Mouse (Mus musculus) kidney, postnatal 25 days (tissue): Measurements from ENCODE around the gene 4930579F01Rik.
A peak's percentile ranks its signal among the peaks of the same experiment; 100 is the strongest.
"Not testable (repeated sequence)": the region's sequence is repeated elsewhere in the genome, so short reads cannot be mapped to it uniquely, and the experiment has no call there.

Source experiments
- DNase-seq, 2 experiments: peaks; one replicate each; pipeline ENCODE4 v3.0.0; 2021; ENCODE audit warnings: mixed read lengths in 2 of 2

The 4930579F01Rik gene

GRCm38 (mm10) chr3:138143315-138144059 lies 50.1 kb downstream of the 4930579F01Rik start, which contains the start of gene Trmt10a:
Gene Trmt10a (plus strand): TSS chr3:138143448.
- DNase-seq, result peak; percentile 99 to 100

- no peak for DNase-seq
These were observed 50.8 kb downstream of the 4930579F01Rik start for GRCm38 (mm10) chr3:138142733-138143314.

- DNase-seq, result no peak
These were observed 51.4 kb downstream of the 4930579F01Rik start for GRCm38 (mm10) chr3:138142052-138142732.

- DNase-seq, result no peak
These were observed 54.0 kb downstream of the 4930579F01Rik start for GRCm38 (mm10) chr3:138139663-138140062.

GRCm38 (mm10) chr3:138138146-138138545 lies 55.5 kb downstream of the 4930579F01Rik start:
- not testable (repeated sequence) for DNase-seq

GRCm38 (mm10) chr3:138134528-138134927 lies 59.1 kb downstream of the 4930579F01Rik start:
- DNase-seq, result no peak

- no peak for DNase-seq
These were observed 59.7 kb downstream of the 4930579F01Rik start for GRCm38 (mm10) chr3:138133916-138134315.

GRCm38 (mm10) chr3:138133463-138133862 lies 60.2 kb downstream of the 4930579F01Rik start:
- no peak for DNase-seq

- DNase-seq, result no peak
These were observed 62.5 kb downstream of the 4930579F01Rik start for GRCm38 (mm10) chr3:138131168-138131567.

GRCm38 (mm10) chr3:138130692-138131091 lies 62.9 kb downstream of the 4930579F01Rik start:
- no peak for DNase-seq

- no peak for DNase-seq
These were observed 64.5 kb downstream of the 4930579F01Rik start for GRCm38 (mm10) chr3:138129110-138129509.

GRCm38 (mm10) chr3:138123842-138124241 lies 69.8 kb downstream of the 4930579F01Rik start:
- DNase-seq, result no peak

GRCm38 (mm10) chr3:138121461-138121860 lies 72.2 kb downstream of the 4930579F01Rik start:
- no peak for DNase-seq

GRCm38 (mm10) chr3:138119444-138120105 lies 74.0 kb downstream of the 4930579F01Rik start:
- DNase-seq, result no peak

GRCm38 (mm10) chr3:138118831-138119230 lies 74.8 kb downstream of the 4930579F01Rik start:
- DNase-seq, result no peak

GRCm38 (mm10) chr3:138118392-138118791 lies 75.2 kb downstream of the 4930579F01Rik start:
- no peak for DNase-seq

- no peak for DNase-seq
These were observed 76.8 kb downstream of the 4930579F01Rik start for GRCm38 (mm10) chr3:138116871-138117270.

GRCm38 (mm10) chr3:138114106-138114505 lies 79.5 kb downstream of the 4930579F01Rik start:
- DNase-seq, result no peak
